Mouse (Mus musculus) testis, adult 2 months (tissue): Measurements from ENCODE around the gene Arid1b.

ENCODE experiments used
- CTCF ChIP-seq: fragments of 200-500 bp; IDR thresholded peaks from 2 replicates; pipeline ENCODE4 v1.5.1; 2012; ENCODE audit warnings: low read depth, mild to moderate bottlenecking, inconsistent platforms, low read length, moderate library complexity; ENCODE audit not compliant: control insufficient read depth, insufficient read depth, insufficient replicate concordance
- POLR2A ChIP-seq: fragments of 200-500 bp; IDR thresholded peaks from 2 replicates; pipeline ENCODE4 v1.6.1; 2012; ENCODE audit warnings: low read depth, mild to moderate bottlenecking, inconsistent platforms, low read length, moderate library complexity; ENCODE audit not compliant: control insufficient read depth

- TF ChIP-seq CTCF (no peak), POLR2A (no peak)
Observed at GRCm38 (mm10) chr17:5138641-5139205, 144.6 kb downstream of the Arid1b start.
